Mouse (Mus musculus): ENCODE data around the gene Ube2s. TPM values are rescaled to one million over a fixed set of nuclear protein-coding genes. Genes with fewer than 3 reads are reported as not detected.
A peak's percentile ranks its signal among the peaks of the same experiment; 100 is the strongest.
"Not testable (repeated sequence)": the region's sequence is repeated elsewhere in the genome, so short reads cannot be mapped to it uniquely, and the experiment has no call there.

Ube2s gene
- total RNA-seq, 2 experiments from 2014 or later, result 129 to 166 TPM

DNA sequence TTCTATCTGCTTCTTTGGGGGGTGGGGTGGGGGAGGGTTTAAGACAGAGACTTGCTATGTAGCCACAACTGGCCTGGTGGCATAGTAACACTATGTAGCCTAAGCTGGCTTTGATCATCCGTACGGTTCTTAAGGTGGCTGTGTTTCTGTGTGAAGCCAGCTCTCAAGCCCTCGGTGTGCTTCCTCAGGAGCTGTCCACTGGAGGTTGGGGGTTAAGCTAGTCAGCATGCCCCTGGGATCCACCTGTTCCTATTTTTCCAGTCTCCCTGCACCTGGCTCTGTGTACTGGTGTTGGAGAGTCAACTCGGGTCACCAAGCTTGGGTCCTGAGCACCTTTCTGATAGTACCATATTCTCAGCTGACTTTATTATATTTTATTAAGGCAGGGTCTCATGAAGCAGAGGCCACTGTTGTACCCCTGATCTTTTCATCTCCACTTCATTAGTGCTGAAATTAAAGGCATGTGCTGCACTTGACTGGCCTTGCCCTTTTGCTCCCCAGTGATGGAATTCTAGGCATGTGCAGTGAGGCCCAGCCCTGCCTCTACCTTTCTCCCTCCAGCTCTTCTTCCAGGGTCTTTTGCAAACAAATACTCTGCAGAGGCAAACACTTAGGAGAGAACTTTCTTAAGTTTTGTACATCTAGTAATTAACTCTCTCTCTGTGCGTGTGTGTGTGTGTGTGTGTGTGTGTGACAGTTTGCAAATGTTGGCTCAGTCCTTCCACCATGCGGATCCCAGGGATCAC lies 9.9 kb upstream of the Ube2s start:
- no peak for DNase-seq (ENCODE audit: low spot score in 2 of 2)

DNA sequence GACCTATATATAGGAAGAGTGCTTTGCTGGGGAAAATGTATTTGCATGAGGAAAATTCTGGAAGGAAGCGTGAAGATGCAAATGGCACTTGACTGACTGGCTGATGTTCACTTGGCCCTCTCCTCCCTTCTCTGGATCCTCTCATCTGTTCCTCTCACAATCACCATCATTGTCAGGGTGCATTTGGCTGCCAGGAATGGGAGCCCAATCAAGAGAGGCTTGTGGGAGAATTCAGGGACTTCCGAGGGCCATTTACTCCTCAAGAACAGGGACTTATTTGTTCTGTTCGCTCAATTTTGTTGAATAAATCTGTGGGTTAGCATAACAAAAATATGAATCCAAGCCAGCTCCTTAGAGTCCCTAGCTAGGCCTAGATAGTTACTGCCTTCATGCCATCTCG lies 9.3 kb upstream of the Ube2s start:
- peak; percentile 27 to 43 for DNase-seq (ENCODE audit: low spot score in 2 of 2)

DNA sequence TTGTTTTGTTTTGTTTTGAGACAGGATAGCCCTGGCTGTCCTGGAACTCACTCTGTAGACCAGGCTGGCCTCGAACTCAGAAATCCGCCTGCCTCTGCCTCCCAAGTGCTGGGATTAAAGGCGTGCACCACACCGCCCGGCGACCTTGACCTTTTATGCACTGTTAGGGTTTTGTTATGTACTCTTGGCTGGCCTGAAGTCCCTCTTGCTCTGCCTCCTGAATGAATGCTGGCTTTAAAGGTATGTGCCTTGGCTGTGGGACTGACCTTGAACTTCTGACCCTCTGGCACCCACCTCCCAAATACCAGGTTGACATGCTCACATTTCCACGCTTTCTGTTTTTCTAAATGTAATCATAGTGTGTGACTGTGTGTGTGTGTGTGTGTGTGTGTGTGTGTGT lies 8.5 kb upstream of the Ube2s start:
- DNase-seq (ENCODE audit: low spot score in 2 of 2), result not testable (repeated sequence)

DNA sequence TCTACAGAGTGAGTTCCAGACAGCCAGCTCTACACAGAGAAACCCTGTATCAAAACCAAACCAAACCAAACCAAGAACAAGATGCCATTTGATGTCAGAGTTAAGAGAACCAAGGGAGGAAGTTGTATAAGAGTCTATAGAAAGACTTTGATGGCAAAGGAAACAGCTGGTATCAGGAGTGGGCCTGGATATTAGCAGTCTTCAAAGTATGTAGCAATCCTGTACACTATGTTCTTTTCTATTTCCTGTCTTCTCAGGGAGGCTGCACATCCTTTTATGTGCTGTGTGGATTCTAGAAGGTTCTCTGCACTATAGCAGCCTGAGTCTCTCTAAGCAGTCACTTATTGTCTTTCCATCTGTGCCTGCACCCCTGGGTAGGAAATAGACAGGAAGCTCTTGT lies 4.2 kb upstream of the Ube2s start:
- DNase-seq (ENCODE audit: low spot score in 2 of 2), result no peak

DNA sequence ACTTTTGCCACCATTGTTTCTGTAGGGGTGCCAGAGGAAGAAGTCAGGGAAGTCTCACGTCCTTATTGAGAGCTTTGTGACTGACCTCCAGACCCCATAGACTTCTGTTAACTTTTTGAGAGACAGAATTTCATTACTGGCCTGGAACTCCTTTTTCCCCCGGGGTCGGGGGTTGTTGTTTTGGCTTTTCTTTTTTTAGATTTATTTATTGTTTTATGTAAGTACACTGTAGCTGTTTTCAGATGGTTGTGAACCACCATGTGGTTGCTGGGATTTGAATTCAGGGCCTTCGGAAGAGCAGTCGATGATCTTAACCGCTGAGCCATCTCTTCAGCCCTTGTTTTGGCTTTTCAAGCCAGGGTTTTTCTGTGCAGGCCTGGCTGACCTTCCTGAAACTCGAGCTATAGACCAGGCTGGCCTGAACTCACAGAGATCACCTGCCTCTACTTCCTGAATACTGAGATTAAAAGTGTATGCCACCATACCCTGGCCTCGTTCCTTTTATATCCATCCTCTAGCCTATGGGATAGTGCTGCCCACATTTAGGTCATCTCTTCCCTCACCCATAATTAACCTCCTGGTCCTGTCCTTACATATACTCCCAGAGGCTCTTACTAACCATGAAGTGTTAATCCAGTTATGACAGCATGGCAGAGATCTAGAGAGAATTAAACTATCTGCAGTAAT lies 858 bp upstream of the Ube2s start:
- no peak for DNase-seq (ENCODE audit: low spot score in 2 of 2)

DNA sequence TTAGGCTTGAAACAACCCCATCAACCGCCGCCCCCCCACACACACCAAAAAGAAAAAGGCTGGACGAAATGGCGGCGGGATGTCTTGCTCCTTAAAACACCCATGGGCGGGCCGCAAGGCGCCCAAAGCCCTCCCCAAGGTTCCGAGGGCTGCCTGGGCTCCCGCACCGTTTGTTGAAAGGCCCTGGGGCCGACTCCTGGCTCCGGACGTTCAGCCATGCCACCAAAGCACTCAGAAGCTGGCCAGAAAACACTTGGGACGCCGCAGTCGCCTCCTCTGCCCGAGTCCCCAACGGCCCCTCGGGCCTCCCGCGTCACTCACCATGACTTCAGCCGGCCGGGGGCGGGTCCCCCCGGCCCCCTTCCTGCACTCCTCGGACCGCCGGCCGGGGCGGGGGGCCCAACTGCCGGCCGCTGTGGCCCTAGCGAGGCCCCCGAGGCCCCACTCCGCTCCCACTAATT lies 518 bp downstream of the Ube2s start:
- DNase-seq (ENCODE audit: low spot score in 2 of 2), result peak in 1 of 2 experiments; percentile 40

DNA sequence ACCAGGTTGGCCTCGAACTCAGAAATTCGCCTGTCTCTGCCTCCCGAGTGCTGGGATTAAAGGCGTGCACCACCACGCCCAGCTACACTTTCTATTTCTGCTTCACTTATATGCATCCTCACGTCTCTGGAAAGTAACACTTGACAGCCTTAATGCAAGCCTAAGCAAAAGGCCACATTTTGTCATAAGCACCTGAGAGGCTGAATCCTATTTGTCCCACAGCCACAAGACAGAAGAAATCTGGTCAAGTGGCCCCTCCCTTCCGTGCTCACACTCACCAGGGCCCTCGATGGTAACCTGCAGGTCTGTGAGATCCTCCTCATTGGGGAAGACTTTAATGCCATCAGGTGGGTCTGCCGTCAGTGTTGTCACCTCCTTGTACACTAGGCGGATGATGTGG lies 1.3 kb downstream of the Ube2s start:
- DNase-seq (ENCODE audit: low spot score in 2 of 2), result not testable (repeated sequence)

DNA sequence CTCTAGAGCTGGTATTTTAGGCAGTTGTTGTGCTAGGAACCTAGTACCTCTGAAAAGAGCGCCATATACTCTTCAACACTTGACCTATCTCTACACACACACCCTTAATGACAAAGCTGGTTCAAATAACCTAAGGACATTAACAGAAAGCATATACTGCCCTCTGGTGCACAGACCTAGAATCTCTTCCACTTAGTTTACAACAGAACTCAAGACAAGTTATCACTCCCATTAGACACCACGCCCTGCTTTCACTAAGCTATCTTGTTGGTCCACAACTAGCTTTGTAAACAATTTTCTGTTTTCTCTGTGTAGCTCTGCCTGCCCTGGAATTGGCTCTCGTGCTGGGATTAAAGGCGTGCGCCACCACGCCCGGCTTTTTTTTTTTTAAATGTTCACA lies 5.7 kb downstream of the Ube2s start:
- DNase-seq (ENCODE audit: low spot score in 2 of 2), result peak in 1 of 2 experiments; percentile 42

DNA sequence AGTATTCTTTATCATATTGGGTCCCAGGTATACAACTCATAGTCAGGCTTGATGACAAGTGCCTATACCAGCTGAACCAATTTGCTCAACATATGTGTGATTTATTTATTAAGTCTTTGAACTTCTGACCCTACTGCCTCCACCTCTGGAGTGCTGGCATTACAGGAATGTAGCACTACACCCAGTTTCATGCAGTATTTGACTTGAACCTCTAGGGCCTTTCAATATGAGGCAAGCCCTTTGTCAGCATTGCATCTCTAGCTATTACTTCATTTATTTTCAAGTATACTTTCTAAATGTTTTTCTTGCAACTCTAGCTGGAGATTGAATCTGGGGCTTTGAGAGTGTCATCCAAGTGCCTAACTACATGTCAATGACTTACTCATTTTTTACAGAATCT lies 10.1 kb downstream of the Ube2s start:
- no peak for DNase-seq (ENCODE audit: low spot score in 2 of 2)

DNA sequence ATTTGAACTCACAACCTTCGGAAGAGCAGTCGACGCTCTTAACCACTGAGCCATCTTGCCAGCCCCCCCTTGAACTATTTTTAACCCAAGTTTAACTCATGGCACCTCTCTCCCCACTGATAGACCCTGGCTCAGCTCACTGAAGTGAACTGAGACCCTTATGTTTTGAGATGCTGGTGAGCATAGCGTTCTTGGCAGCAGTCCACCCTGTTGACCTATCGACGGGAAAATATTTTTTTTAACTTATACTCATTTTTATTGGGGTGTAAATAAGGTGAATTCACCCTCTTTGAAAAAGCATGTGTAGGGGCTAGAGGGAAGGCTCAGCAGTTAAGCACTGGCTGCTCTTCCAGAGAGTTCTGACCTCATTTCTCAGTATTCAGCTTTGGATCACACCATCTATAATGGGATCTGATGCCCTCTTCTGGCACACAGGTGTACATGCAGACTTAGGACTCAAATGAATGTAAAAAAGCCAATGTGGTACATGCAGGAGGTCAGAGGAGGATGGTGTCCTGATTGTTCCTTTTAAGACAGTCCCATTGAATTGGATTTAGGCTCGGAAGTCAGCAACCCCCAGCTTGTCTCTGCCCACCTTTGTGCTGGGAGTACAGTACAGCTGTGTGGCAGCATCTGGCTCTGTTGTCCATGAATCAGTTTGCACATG lies 16.5 kb downstream of the Ube2s start:
- DNase-seq (ENCODE audit: low spot score in 2 of 2), result peak in 1 of 2 experiments; percentile 27

DNA sequence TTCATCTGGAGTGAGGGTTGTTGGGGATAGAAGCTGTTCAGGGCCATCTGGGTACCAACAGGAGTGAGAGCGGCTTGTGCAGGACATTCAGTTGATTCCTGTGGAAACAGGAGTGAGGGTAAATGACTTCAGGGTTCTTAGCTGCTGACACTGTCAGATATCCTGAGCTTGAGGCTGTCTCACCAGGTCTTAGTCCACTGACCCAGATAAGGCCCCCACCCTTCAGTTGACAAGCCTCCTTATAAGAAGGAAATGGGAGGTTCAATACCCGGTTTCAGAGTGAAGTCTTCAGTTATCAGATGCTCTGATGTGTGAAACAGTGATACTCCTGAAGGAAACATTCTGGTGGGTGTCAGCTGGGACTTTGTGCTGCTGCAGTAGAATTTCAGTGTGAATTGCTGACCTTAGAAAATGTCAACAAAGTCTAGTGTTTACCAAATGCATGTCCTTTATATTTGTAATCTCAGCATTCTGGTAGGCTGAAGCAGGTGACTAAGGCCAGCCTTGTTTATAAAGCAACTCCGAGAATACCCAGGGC lies 17.7 kb downstream of the Ube2s start:
- DNase-seq (ENCODE audit: low spot score in 2 of 2), result no peak

DNA sequence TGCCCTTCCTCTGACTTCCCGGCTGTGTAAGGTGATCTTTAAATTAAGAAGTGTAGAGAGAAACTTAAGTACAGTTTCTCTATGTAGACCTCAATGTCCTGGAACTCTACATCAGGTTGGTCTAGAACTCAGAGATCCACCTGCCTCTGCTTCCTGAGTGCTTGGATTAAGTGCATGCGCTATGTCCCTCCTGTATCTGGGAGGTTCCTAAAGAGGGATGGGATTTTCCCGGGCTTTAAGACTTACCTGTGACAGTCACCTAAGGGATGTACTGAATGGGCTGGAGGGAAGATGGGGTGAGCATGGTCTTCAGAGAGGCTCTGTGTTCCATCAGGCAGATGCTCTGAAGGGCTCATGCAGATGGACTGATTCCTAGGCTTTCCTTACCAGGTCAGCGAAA lies 18.7 kb downstream of the Ube2s start:
- DNase-seq (ENCODE audit: low spot score in 2 of 2), result no peak

DNA sequence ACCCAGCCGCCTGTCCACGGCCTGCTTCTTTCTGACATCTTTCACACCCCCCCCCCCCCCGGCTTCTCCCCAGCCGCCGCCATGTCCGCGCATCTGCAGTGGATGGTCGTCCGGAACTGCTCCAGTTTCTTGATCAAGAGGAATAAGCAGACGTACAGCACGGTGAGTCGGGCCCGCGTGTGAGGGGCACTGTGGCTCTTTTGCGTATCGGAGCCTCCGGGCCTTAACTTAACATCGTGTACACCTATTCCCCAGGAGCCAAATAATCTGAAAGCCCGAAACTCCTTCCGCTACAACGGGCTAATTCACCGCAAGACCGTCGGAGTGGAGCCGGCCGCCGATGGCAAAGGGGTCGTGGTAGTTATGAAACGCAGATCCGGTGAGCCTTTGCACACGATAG lies 19.1 kb downstream of the Ube2s start:
- DNase-seq (ENCODE audit: low spot score in 2 of 2), result peak in 1 of 2 experiments; percentile 26

DNA sequence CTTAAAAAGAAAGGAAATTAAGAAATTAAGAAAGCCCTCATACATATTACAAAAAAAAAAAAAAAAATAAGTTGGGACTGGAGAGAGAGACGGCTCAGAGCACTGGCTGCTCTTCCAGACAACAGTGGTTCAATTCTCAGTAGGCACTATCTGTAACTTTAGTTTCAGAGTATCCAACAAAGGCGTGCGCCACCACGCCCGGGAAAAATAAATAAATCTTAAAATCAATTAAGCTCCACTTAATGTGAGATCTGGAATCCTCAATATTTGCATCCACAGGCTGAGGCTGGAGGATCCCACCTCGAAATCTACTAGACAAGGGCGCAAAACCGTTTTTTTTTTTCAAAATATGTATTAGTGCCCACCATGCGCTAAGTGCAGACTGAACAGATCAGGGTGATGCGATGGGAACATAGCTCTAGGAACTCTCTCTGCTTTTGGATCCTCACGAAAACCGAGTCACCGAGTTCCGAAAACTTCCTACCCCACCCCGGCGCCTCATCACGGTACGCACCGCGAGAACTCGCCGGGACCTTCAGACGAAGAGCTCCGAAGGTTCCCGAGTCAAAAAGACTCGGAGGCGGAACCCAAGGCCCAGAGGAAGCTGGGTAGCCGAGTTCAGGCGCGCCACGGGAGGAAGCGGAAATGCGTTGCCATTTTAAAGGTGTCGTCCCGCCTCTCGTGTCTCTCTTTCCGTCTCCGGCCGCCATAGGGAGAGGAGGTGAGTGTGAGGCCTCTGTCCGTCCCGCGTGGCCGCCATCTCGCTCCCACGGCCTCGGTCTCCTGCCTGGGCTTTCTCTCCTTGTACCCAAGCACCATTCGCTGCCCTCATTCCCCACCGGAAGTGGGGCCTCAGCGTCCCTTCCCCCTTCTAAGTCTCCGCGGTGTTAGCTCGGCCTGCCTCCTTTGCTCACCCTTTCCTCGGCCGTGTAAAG lies 19.8 kb downstream of the Ube2s start, which contains the start of gene Rpl28:
Rpl28 (plus strand) TSS at position 597 of the 935 bp plus-strand sequence.
- DNase-seq (ENCODE audit: low spot score in 2 of 2), result peak; percentile 94 to 96

DNA sequence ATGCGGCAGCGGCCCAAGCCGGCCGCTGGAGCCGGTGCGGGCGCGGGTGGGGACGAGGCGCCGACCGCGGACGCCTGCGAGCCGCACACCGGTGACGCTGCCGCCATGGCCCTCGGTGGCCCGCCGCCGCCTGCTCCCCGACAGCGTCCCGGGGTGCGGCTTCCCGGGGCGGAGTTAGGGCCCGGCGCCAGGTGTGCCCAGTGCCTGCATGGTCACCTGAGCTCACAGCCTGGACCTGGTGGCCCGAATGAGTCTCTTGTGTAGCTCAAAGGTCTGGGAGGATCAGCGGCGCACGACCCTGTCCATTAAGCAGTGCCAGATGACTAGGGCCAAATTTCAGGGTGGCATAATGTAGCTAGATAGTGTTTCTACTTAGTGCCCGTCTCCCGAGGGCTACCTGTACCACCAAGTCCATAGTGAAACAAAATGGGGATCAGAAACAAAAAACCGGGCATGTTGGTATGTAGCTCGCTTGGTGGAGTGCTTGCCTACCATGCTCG lies 22.9 kb downstream of the Ube2s start, which contains the start of gene Tmem238:
Tmem238 (minus strand) TSS at position 221 of the 500 bp plus-strand sequence.
- DNase-seq (ENCODE audit: low spot score in 2 of 2), result no peak

DNA sequence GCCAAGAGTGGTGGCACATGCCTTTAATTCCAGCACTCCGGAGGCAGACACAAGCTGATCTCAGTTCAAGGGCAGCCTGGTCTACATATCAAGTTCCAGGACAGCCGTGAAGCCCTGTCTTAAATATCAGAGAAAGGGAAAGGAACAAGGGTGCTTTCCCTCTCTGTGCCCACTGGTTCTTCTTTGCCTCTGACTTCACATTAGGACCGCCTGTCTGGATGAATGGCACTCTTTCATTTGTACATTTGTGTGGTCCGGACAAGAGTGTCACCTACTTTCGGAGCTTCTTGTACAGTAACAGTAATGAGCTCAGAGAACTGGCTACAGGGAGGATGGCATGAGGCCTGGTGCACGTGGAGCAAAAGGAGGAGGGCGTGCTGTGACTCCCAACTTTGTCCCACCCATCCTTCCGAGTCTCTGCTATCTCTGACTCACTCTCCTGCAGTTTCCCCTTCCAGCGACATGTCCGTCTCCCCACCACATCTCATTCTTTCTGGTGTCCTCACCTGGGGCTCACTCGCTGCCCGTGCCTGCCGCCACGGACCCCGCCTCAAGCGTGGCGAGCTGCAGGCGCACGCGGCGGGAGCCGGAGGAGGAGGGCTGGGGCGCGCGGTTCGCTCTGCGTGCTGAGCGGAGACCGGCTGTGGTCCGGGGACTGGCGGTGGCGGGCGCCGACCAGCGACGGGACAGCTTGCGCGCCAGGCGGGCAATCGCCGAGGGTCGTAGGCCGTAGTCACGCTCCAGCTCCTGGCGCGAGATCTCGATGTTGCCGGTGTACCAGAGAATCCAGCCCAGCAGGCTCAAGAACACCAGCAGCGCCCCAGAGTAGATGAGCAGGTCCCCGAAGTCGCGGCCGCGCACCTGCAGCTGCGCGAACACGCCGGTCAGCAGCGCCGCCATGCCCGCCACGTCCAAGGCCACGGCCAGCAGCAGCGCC lies 23.6 kb downstream of the Ube2s start:
- DNase-seq (ENCODE audit: low spot score in 2 of 2), result peak; percentile 64 to 74

DNA sequence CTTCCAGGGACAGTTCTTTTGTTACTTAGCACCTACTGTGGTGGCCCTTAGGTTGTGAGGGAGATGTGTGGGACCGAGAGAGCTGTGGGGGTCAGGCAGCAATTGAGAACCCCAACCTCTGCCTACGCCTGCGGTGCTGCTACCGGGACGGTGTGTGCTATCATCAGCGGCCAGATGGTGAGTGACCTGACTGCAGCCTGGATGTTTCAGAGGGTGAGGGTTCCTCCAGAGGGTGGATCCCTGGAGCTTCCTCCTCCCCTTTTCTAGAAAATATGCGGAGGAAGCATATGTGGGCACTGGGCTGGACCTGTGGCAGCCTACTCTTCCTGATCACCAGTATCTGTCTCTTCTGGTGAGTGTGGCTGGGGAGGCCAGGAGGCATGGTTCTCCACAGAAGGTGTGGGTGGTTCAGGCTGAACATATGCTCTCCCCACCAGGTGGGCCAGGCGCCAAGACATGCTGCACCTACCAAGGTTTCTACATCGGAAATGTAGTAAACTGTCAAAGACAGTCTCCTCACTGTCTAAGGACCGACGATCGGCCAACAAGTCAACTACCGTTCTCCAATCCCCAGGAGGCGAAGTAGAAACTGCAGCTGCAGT lies 28.6 kb downstream of the Ube2s start:
- no peak for DNase-seq (ENCODE audit: low spot score in 2 of 2)

DNA sequence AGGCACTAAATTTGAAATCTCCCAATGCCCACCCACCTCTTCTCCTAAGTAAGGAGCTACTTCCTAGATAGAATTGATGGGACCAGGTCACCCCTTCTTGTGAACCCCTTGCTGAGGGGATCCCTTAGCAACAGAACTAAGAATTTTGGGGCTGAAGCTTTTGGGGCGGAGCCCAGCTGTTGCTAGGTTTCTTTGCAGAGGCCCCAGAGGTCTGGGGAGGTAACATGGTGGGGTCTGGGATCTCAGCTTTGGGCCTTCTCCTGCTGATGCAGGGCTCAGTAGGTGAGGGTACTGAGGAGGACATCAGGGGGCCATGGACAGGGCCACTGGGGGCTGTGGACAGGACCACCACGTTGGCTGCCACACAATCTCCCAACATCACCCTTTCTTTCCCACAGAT lies 29.6 kb downstream of the Ube2s start, which contains the start of the genes Il11 and Tmem190:
Il11 (minus strand) TSS at position 101 of the 400 bp plus-strand sequence.
Tmem190 (plus strand) TSS at position 179 of the 400 bp plus-strand sequence.
- no peak for DNase-seq (ENCODE audit: low spot score in 2 of 2)

DNA sequence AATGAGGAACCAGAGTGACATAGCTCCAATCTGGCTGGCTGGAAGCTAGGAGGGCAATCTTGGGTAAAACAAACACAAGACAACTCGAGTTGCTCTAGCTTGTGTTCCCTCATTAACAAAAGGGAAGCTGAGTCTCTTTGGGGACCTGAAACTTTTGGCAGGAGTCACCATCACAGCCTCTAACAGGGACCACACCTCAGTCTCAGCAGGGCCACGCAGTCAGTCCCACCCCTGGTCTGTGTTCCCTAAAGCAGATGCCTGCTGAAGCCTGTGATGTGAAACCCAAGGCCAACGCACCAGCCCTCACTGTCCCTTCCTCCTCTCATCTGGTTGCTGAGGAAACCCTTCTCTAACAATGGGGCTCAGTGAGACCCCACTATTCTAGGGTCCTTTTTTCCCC lies 30.3 kb downstream of the Ube2s start:
- DNase-seq (ENCODE audit: low spot score in 2 of 2), result no peak
